Mouse (Mus musculus) bone marrow macrophage, adult 2 months (primary cell): ENCODE measurements at regions not wholly inside any gene's neighbourhood (a gene's known extent, or its start where the extent isn't known, plus 50 kb on each side); places are given as distances from the start of the nearest gene placed in this dataset.

Experiments
- H3K27ac ChIP-seq: 2 replicates; pipeline ENCODE4 v1.5.1; 2012; ENCODE audit warnings: low read depth, low read length; ENCODE audit not compliant: insufficient read depth
- H3K4me1 ChIP-seq: 2 replicates; pipeline ENCODE4 v1.6.1; 2012; ENCODE audit warnings: low read length; ENCODE audit not compliant: control insufficient read depth, insufficient read depth
- H3K4me3 ChIP-seq: 2 replicates; pipeline ENCODE4 v1.5.1; 2012; ENCODE audit warnings: mild to moderate bottlenecking, low read length, moderate library complexity; ENCODE audit not compliant: insufficient read depth
- CTCF ChIP-seq: IDR thresholded peaks from 2 replicates; pipeline ENCODE4 v1.5.1; 2012; ENCODE audit warnings: low read depth, mild to moderate bottlenecking, low read length, moderate library complexity
- POLR2A ChIP-seq: IDR thresholded peaks from 2 replicates; pipeline ENCODE4 v1.6.1; 2012; ENCODE audit warnings: mild to moderate bottlenecking, low read depth, low read length, borderline replicate concordance

DNA sequence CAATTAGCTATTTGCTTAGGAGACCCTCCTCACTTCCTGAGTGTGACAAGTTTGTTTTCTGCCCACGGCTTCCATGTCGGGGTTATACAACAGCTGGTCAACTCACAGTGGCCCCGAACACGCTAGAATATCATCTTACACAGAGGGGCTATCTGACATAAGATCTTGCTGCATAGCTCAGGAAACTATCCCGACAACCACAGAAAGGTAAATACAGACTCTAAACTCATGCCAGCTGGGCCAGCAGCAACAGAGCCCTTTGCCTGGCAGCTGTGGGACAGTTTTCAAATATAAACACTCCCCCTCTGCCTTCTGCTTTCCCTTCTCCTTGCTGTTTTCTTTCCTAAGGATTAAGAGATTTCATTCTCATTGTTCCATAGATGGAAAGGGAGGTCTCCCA is 352.5 kb downstream of the Tns1 start:
- H3K4me1 ChIP-seq = no peaks in the 10 kb centered on the region
- TF ChIP-seq POLR2A = no peak
- no peak for TF ChIP-seq CTCF
- H3K27ac ChIP-seq = no peak overlapping the region
- no peak overlapping the region for H3K4me3 ChIP-seq

DNA sequence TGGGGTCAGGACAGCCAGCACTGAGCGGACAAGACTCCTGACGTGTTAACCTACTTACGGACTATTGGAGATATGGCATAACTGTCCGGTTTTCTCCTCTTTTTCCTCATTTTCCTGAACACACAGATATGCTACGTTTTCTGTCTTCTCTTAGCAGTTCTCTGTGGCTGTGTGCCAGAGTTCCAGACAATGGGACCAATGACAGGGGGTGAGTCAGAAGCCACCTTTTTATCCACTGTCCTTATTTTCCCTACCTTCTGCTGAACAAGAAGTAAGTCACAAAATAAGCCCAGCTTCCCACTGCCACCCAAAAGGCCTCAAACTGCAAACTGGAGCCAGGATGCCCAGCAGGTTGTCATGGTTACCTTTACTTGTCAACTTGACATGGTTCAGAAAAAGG is 353.6 kb downstream of the Tns1 start:
- Histone ChIP-seq H3K27ac (no peak overlapping the region), H3K4me1 (no peaks in the 10 kb centered on the region), H3K4me3 (no peak overlapping the region)
- TF ChIP-seq POLR2A = no peak
- TF ChIP-seq CTCF = no peak

DNA sequence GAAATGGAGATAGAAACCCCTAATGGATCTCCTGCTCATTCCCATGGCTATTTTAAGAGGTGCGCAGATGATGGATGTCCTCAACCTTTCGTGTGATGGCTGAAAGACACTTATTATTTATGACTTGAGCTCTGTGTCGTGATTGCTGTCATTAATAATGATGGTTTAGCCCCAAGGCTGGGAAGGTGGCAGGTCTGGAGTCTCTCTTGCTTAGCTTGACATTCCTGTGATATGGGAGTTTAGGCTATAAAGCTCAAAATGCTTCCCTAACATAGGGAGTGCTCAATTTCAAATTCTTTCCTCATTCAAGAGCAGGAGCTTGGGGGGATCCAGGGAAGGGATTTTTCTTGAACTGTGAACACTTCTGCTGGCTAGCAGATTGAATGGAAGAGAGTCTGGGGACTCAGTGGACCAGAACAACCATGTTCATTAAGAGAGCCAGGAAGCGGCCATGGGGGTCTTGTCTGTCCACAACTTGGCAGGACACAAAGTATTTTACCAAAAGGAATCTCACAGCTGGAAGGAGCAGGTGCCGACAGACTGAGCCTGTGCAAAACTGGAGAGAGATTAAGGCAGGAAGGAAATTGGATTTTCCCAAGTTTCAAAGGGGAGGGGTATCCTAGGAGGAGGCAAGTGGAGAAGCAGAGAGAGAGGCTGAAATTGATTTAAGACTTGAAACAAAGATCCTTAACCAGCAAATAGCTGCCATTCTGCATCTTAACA is 359.5 kb downstream of the Tns1 start:
- Histone ChIP-seq H3K4me3 (no peak overlapping the region), H3K4me1 (no peaks in the 10 kb centered on the region), H3K27ac (no peak overlapping the region)
- TF ChIP-seq POLR2A (no peak), CTCF (no peak)

DNA sequence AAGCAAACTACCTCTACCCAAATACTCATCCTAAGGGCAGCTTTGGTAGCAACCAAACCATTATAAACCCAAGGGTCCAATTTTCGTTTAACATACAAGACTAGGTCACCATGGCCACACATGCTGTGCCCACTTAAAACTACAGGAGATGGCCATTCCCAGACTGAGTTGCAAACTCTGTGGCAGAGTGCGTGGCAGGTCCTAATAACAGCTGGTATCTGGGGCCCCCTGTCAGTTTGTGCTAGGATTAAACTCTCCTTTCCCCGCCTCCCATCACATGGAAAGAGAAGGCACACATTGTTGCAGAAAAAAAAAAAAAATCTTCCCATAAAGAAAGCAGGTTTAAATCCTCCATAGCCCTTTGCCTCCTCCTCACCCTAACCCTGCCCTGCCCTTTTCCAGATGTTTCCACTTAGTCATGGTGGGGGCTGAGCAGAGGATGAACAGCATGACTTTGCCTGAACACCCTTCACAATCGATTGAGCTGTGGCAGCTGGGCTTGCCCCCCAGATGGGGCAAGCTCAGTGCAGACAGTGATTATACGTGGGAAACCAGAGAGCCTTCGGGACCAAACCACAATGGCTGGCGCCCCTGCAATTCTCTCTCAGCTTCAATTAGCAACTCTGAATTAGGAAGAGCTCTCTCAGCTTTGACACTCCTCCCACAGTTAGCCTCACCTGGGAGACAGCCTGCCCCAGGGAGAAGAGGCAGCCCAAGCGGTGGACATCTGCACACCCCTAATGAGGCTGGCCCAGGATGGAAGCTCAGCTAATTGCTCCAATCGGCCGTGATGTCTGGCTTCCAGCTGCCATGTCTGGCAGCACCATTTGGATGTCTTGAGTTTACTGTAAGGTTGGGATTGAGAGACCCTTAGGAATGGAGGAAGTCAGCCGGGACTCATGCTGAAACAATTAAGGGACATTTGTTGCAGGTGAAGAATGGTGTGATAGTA is 365.9 kb downstream of the Tns1 start:
- TF ChIP-seq CTCF = no peak
- TF ChIP-seq POLR2A = no peak
- Histone ChIP-seq H3K4me1 (no peaks in the 10 kb centered on the region), H3K27ac (no peak overlapping the region), H3K4me3 (no peak overlapping the region)

DNA sequence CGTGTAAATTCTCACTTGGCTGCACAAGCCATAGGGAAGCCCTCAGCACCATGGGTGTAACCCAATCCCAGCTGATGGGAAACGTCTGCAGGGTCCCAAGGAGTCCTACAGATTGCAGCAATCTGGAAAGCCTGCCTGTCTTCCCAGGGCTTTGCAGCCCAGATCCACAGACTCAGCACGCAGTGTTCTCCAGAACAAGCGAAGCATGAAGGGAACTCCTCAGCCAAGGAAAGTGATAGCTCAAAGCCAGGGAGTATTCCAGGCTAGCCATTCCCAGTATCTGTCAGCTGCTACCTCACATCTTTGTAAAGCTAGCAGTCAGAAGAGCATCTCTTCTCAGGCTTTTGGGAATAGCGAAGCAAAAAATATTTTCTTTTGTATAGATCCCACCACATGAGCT is 368.5 kb downstream of the Tns1 start:
- no peaks in the 10 kb centered on the region for H3K4me1 ChIP-seq

DNA sequence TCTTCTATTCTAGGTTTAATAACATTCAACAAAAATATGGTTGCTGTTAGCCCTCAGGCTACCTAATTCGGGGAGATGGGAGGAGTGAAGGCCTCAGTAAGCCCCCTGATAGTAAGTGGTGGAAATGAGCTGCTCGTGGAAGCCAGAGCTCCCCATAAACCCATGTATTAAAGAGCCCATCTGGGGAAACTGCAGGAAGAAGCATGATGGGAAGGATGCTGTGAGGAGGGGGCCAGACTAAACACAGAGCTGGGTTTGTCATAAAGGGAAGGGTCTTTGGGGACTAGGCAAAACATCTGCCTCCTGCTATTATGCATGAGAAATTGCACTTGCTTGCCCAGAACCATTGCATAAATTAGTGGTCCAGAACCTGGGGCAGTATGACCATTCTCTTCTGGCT is 369.3 kb downstream of the Tns1 start:
- Histone ChIP-seq H3K4me3 (no peak overlapping the region), H3K27ac (no peak overlapping the region), H3K4me1 (no peaks in the 10 kb centered on the region)
- TF ChIP-seq CTCF (no peak), POLR2A (no peak)

More for the DNA sequence above, 368.5 kb downstream of the Tns1 start:
- H3K4me3 ChIP-seq = no peak overlapping the region
- TF ChIP-seq CTCF = no peak
- no peak for TF ChIP-seq POLR2A
- H3K27ac ChIP-seq = no peak overlapping the region

DNA sequence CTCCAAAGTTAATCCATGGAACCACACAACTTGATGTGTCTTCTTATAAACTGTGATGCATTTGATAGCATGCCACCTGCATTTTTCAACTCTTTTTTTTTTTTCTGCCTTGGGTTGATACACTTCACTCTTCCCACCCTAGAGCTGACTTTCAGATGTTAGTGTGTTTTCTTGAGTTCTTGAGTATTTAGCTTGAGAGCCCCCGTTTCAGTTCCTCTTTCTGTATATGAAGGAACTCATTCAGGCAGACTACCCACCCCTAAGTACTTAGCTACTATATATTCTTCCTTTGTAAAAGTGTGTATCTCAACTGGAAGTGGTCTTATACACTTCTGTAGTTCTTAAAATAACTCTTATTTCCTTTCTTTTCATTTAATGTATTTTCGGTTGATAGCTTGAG is 371.1 kb downstream of the Tns1 start:
- Histone ChIP-seq H3K27ac (no peak overlapping the region), H3K4me3 (no peak overlapping the region), H3K4me1 (no peaks in the 10 kb centered on the region)
- TF ChIP-seq POLR2A (no peak), CTCF (no peak)

DNA sequence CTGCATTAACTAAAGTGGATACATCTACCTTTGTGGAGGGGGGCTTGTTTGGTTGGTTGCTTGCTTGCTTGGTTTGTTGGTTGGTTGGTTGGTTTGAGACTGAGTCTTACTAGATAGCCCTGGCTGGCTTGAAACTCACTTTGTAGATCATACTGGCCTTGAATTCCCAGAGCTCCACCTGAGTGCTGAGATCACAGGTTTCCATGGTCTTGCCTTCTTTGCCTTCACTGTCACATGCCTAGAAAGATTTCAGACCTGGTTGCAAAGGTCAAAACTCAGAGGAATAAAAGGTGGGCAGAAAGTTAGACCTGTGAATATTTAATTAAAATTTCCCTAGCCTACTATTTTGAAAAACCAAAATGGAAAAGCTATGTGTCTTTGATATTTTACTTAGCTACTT is 375.5 kb downstream of the Tns1 start:
- TF ChIP-seq CTCF (no peak), POLR2A (no peak)
- no peak overlapping the region for H3K27ac ChIP-seq
- no peak overlapping the region for H3K4me3 ChIP-seq
- no peaks in the 10 kb centered on the region for H3K4me1 ChIP-seq

DNA sequence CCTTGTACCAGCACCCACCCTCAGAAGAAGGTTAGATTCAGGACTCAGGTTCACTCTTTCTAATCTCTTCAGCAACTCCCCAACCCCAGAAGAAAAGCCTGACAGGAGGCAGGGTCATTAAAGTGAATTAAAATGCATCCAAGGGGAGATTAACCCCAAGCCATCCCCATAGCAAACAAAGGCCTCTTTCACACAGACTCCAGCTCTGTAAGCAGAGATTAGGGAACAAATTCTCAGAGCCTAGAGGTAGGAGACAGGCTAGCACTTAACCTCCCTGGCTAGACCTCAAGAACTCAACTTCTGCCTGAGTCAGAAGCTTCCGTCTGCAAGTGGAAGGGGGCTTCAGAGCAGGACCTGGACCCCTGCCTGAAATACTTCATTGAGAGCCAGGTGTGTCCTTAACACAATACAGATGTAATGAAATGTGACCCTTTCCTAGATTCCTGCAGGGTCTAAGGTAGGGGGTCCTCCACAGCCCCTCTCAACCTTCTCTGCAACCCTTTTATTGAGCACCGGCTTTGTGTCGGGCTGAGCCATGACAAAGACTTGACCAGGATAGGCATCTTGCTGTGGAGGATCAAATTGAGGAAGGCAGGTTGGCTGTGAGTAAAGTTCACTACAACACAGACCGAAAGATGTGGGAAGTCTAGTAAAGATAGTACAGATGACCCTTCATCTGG is 379.6 kb downstream of the Tns1 start:
- H3K4me1 ChIP-seq = no peaks in the 10 kb centered on the region
- TF ChIP-seq CTCF = no peak
- TF ChIP-seq POLR2A = no peak
- H3K4me3 ChIP-seq = no peak overlapping the region
- no peak overlapping the region for H3K27ac ChIP-seq
